Mouse (Mus musculus) gastrocnemius, postnatal 14 days (tissue): ENCODE results near the gene Nabp2. TPM values are rescaled to one million over a fixed set of nuclear protein-coding genes. Genes with fewer than 3 reads are reported as not detected.

ENCODE experiments used
- DNase-seq: peaks from one replicate; pipeline ENCODE4 v3.0.0; 2021; ENCODE audit warnings: mixed read lengths
- intact Hi-C: fragments of 180-260 bp; cut with DNase I; formaldehyde crosslinking; loops from one replicate; pipeline ENCODE4 v1.15.1; 2025; ENCODE audit warnings: low total_unique reads
- total RNA-seq, 2 experiments: library from RNA; stranded (reverse); gene quantifications; 2 replicates each; pipeline ENCODE4 v1.2.3; 2021

Gene Nabp2
- total RNA-seq, 2 experiments from 2014 or later: 48.2 to 51.8 TPM

GRCm38 (mm10) chr10:128396716-128397264 lies 14.5 kb downstream of the Nabp2 start:
- intact Hi-C loops: no loop called here
- no peak for DNase-seq

DNA sequence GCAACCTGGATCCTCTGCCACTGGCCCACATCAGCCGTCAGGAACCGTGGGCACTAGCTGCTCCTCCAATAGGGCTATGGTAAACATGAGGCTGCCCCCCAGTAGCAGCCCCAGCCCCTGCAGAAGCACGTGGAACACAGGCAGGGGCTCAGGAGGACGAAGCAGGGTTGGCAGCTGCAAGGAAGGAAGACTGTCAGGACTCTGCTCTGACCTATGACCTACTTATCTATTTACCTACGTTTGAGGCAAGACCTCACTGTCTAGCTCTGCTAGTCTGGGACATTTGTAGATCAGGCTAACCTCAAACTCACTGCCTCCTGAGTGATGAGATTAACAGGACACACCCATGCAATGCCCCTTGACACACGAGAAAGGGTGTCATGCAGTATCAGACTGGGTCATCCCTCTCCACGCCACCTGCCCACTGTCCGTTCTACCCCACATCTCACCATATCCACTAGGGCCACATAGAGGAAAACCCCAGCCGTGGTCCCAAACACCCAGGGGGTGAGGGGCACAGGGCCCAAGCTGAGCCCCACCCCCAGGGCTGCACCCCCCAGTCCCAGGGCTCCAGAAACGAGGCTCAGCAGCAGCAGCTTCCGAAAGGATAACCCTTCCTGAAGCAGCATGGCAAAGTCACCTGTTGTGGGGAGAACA lies 15.1 kb downstream of the Nabp2 start:
- DNase-seq: no peak
- intact Hi-C loops: no loop called here

GRCm38 (mm10) chr10:128391850-128392249 lies 19.4 kb downstream of the Nabp2 start:
- DNase-seq: no peak
- intact Hi-C loops: no loop called here

DNA sequence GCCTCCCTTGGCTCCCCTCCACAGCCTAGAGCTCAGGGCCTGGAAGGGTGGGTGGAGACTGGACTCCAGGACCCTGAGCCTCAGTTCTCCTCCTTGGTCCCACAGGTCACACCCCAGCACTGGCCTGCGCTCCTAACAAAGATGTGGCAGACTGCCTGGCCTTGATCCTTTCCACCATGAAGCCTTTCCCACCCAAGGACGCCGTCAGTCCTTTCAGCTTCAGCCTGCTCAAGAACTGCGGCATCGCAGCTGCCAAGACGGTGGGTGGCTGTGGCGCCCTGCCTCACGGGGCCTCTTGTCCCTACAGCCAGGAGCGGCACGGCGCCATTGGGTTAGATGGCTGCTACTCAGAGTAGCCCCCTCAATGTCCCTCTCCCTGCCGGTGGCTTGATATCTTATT lies 20.9 kb downstream of the Nabp2 start:
- intact Hi-C loops: no loop called here
- no peak for DNase-seq

DNA sequence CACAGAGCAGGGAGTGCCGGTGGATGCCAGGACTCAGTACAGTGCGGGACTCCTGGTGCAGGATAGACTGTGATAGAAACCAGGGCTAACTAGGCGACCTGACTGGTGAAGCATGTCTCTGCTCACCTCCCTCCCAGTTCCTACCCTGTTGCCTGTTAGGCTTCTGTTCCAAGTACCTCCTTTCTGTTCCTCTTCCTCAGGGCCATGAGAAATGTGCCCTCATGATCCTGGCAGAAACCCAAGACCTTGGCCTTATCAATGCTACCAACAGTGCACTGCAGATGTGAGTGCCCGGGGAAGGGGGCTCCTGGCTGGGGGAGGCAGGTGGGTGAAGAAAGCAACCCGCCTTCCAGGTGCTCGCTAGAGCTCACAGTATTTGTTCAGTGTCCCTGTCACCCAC lies 21.7 kb downstream of the Nabp2 start:
- DNase-seq: no peak
- intact Hi-C loops: no loop called here

DNA sequence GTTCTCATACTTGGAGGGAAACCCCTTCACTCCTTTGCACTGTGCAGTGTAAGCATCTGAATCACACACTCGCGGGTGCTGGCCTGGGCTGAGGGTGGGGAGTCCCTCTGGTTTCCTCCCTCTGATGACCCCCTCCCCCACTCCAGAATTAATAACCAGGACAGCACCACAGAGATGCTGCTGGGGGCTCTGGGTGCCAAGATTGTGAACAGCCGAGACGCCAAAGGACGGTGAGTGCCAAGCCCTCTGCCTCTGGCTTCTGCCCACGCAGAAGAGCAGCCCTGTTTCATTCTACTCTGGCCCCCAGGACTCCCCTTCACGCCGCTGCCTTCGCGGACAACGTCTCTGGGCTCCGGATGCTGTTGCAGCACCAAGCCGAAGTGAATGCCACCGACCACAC lies 22.4 kb downstream of the Nabp2 start:
- DNase-seq: no peak
- intact Hi-C loops: no loop called here

DNA sequence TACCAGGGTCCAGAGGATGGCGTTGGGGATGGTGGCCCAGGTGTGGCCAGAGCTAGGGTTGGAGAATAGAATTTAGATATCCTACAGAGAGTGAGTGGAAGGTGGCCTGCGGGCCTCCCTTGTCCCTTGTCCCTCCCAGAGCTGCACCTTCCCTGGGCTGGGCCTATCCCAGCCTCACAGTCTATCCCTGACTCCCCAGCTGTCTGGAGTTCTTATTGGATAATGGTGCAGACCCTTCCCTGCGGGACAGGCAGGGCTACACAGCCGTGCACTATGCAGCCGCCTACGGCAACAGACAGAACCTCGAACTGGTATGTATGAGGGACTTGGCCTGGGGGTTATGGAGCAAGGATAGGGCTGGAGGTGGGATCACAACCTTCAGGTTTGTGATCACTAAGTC lies 25.4 kb downstream of the Nabp2 start:
- no peak for DNase-seq
- intact Hi-C loops: no loop called here

- DNase-seq: no peak
- intact Hi-C loops: no loop called here
These were observed 28.8 kb downstream of the Nabp2 start for GRCm38 (mm10) chr10:128382482-128382881.

GRCm38 (mm10) chr10:128380565-128380964 lies 30.7 kb downstream of the Nabp2 start:
- intact Hi-C loops: no loop called here
- peak; percentile 6 for DNase-seq

DNA sequence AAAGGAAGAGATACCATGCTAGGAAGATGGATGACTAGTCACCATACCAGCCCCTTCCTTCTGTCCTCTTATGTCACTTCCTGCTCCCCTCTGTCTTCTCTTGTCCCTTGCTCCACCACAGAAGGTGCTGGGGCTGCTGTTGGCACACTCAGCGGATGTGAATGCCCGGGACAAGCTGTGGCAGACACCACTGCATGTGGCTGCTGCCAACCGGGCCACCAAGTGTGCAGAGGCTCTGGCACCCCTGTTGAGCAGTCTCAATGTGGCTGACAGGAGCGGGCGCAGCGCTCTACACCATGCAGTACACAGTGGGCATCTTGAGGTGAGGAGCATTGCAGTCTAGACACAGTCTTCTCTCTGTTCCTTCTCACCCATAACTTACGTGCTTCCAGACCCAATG lies 32.0 kb downstream of the Nabp2 start:
- DNase-seq: peak; percentile 62
- intact Hi-C loops: no loop called here

- intact Hi-C loops: no loop called here
- no peak for DNase-seq
These were observed 32.8 kb downstream of the Nabp2 start for GRCm38 (mm10) chr10:128378462-128378861.

GRCm38 (mm10) chr10:128377940-128378448 lies 33.3 kb downstream of the Nabp2 start:
- DNase-seq: no peak
- intact Hi-C loops: no loop called here

- peak; percentile 53 for DNase-seq
- intact Hi-C loops: no loop called here
These were observed 33.9 kb downstream of the Nabp2 start for GRCm38 (mm10) chr10:128377222-128377939.

GRCm38 (mm10) chr10:128376455-128377211 lies 34.7 kb downstream of the Nabp2 start, which contains the start of gene Ankrd52:
Gene Ankrd52 (plus strand): TSS chr10:128377115.
- peak; percentile 91 for DNase-seq
- intact Hi-C loops: no loop called here

DNA sequence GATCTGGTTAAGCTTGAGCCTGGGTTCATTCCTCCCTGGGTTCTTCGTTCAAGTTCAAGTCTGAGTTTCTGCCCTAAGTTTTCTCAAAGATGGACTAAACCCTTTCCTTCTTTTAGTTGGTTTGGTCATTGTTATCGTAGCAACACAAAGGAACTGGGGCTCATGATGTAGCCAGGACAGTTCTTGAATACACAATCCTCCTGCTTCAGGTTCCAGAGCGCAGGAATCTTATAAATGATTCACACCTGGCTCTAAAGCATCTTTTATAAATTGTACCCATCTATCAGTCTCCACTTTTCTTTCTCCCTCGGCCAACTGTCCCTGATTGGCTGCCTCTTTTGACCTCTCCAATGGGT lies 35.2 kb downstream of the Nabp2 start:
- no peak for DNase-seq
- intact Hi-C loops: no loop called here

- intact Hi-C loops: no loop called here
- no peak for DNase-seq
These were observed 36.9 kb downstream of the Nabp2 start for GRCm38 (mm10) chr10:128374393-128374792.

DNA sequence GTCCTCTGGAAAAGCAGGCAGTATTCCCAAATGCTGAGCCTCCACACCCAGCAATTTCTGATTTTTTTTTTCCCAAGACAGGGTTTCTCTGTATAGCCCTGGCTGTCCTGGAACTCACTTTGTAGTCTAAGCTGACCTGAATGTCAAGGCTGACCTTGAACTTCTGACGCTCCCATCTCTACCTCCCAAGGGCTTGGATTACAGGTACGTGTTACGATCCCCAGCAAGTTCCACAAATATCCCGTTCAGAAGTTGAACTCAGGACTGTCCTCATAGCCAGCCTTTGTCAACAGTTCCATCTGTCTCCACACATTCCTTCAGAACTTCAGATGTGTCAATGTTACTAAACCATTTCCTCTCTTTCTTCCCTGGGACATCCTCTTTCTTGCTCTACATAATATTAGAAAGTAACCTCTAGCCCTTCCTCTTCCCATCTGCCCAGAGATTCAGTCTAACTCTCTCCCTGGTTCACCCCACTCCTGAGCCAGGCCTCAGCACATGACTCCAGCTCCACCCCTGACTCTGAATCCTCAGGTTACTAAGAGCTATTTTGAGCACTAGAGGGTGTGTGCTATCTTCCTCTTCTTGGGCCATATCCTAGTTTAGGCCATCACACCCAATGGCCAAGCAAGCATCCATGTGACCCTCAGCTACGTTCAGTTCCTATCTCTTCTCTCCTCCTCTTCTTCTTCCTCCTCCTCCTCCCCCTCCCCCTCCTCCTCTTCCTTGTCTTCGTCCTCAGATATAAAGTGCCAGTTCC lies 38.1 kb downstream of the Nabp2 start:
- intact Hi-C loops: no loop called here
- DNase-seq: peak; percentile 52

- DNase-seq: no peak
- intact Hi-C loops: no loop called here
These were observed 39.1 kb downstream of the Nabp2 start for GRCm38 (mm10) chr10:128372142-128372541.

GRCm38 (mm10) chr10:128370601-128371000 lies 40.7 kb downstream of the Nabp2 start:
- intact Hi-C loops: no loop called here
- no peak for DNase-seq
